Mouse (Mus musculus): ENCODE data around the gene Gm17349. TPM values are rescaled to one million over a fixed set of nuclear protein-coding genes. Genes with fewer than 3 reads are reported as not detected.

The Gm17349 gene
- polyA plus RNA-seq, 1 experiment: not detected

DNA sequence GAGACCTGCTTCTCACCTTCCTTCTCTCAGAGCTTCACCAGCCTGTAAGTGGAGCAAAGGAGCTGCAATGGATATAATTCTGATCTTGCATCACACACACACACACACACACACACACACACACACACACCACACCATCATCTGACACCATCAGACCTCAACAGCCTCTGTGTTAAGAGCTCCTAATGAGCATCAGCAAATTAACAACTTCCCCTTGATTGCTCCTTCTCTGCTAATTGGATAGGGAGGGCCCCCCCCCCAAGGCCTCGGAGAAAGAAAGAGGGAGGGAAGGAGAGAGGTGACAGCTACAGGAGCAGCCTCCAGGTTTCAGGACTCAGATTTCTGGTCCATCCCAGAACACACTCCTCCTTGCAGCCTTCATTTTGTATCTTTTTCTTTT is 35.9 kb downstream of the Gm17349 start:
- whole genome bisulfite sequencing: 0% methylated on average over 1 of the region's 1 CpGs

DNA sequence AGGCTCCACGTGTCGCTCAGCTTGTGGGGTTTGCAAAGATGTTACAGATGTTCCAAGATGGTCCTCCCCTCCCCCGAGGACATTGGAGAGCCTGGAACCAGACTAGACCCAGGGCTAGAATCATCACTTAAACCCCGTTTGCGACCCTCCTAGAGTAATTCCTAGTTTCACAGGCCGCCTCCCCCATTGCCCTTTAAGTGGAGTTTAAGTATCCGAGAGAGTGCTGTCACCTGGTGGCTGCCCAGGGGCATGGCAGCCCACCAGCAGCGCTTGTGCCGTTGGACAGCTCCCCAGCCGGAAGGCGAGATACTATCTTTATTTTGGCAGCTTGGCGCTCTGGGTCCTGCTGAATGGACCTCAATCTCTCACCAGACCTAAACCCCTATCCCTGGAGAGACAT is 36.4 kb downstream of the Gm17349 start:
- WGBS: 4% methylated on average over 12 of the region's 12 CpGs
- DNase-seq (ENCODE audit: low read depth, low spot score): no peak

More for the DNA sequence above, 35.9 kb downstream of the Gm17349 start:
- no peak for DNase-seq (ENCODE audit: low read depth, low spot score)

DNA sequence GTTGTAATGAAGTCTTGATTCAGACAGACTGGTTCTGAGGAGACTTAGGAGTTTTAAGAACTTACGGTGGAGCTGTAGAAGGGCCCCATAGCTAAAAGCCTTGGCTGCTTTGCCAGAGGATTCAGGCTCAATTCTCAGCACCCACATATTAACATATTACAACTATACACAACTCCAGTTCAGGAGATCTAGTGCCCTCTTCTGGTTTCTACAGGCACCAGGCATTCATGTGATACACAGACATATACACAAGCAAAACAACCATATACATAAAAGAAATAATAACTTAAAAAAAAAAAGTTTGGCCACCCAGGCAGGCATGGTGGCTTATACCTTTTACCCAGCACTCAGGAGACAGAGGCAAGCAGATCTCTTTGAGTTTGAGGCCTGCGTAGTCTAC is 37.7 kb downstream of the Gm17349 start:
- 100% methylated on average over 2 of the region's 2 CpGs for WGBS
- DNase-seq (ENCODE audit: low read depth, low spot score): no peak

DNA sequence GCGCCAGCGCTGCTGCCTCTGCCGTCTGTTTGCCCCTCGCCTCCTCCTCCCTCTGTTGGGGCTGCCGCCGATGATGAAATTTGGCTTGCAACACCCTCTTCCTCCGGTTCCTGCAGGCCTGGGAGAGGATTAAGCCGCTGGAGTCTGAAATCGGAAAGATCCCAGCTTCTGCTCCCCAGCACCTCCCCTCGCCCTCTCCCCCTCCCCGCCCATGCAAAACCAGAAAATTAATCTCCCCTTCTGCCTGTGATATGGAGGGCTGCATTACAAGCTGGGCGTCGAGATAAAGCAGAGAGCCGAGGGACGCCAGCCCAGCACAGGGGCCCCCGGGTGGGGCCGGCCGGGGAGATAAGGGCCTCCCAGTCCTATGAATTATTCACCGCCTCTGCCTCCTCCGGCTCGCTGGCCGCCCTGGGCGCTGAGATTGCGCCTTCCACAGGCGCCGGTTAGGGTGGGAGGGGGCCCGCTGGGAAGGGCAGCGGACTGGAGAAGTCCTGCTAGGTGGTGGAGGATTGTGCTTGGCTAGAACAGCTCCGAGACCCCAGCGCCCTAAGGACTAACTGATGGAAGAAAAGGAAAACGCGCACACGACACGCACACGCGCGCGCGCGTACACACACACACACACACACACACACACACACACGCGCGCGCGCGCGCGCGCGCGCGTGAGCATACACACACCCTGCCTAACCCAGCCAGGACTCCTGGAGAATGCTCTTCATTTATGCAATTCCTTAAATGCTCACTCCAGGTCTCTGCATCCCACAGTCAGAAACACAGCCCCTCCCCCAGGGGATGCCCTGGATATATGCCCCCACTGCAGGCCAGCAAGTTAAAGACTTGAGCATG is 40.5 kb downstream of the Gm17349 start:
- DNase-seq (ENCODE audit: low read depth, low spot score): no peak
- WGBS: under 1% methylated on average over 52 of the region's 52 CpGs

DNA sequence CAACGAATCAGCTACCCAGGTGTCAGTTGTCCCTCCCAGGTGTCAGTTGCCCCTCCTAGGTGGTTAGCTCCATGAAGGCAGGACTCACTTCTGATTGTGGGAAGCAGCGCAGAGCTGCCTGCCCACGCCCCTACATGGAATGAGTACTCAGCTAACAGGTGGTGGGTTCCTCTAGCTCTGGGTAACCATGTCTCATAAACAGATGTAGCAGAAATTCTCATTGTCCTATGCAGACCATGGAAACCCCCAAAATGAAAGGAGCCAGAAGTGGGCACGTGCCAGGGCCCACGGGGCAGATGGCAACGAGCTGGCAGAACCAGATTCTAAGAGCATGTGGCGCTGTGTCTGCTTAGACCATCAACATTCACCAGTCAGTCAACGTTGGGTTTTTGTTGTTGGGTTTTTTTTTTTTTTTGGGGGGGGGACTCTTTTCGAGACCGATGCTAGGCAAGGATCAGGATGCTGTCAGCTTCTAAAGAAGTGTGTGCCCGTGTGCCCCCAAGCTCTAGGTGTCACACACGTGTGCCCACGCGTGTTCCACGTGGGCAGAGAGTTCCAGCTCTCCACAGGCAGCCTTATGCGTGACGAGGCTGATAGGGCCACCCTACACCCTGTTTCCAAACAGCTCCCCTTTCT is 41.2 kb downstream of the Gm17349 start:
- DNase-seq (ENCODE audit: low read depth, low spot score): no peak
- 3% methylated on average over 17 of the region's 17 CpGs for WGBS

DNA sequence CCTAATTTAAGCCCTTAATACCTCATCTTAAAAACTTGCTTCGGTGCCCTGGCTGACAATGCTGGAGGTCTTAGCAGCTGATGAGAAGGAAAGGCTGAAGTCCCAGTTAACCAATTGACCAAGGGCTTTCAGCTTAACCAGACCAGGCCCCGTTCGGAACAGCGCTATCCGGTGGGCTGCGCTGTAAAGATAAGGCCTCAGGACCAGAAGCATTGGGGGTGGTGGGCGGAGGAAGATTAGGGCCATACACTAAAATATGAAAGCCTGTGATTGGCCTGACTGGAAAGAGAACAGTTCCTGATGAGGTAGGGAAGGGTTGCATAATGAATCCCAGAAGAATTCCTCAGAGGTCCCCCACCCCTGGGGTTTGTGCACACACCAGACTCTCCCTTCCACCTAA is 42.9 kb downstream of the Gm17349 start:
- no peak for DNase-seq (ENCODE audit: low read depth, low spot score)
- WGBS: 81% methylated on average over 7 of the region's 7 CpGs

DNA sequence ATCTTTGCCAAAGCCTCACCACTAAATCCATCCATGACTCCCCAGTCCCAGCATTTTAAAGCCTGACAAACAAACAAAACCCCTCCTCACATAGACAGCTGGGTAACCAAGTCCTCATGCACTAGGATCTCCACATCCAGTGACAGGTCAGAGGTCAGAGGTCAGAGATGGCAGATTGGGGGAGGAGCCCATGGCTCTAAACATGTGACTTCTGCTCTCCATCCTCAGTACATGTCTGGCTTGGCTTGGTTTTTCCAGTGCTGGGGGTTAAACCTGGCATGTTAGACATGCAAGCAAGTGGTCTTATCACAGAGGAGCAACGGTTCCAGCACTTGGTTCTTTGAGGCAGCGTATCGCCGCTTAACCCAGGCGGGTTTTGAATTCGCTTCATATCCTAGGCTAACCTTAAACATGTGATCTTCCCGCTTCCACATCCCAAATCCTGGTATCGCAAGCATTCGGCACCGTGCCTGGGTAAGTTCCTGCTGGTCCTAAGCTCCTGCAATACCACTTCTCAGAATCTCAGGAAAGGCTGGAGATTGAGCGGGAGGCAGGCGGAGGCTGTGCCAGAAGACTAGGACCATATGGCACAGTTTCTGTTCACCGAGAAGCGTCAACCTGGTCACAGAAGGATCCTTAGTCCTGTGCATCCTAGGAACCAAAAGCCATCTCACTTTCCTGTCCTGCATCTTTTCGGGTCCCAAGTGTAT is 44.0 kb downstream of the Gm17349 start:
- WGBS: 96% methylated on average over 15 of the region's 15 CpGs
- DNase-seq (ENCODE audit: low read depth, low spot score): no peak

DNA sequence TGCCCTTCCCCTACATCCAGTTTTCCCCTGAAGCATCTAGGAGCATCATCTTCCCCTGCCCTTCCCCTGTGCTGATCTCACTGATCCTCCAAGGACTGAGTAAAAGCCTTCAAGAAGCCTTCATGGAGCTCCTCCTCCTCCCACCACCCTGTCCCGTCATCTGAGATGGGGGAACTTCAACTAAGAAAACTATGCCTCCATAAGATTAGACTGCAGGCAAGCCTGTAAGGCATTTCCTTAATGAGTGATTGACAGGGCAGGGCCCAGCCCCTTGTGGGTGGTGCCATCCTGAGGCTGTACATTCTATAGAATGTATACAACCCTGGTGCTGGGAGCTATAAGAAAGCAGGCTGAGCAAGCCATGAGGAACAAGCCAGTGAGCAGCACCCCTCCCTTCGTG is 46.9 kb downstream of the Gm17349 start:
- DNase-seq (ENCODE audit: low read depth, low spot score): no peak
- 60% methylated on average over 2 of the region's 2 CpGs for WGBS

DNA sequence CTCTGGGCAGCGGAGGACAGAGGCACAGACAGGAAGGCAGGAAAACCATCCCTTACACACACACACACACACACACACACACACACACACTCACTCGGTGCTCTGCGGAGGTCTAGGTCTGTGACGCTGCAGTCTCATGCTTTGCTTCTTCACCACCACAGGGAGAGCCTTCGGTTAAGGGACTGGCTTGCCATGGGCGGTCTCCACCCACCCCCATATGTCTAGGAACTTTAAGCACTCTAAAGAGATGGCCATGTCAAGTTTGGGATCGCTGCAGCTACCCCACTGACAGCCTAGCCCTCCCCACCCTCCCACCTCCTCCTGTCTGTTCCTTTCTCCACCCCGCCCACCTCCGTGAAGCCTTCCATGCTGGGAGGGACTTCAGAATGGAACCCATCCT is 49.3 kb downstream of the Gm17349 start:
- no peak for DNase-seq (ENCODE audit: low read depth, low spot score)
- WGBS: 62% methylated on average over 9 of the region's 9 CpGs

DNA sequence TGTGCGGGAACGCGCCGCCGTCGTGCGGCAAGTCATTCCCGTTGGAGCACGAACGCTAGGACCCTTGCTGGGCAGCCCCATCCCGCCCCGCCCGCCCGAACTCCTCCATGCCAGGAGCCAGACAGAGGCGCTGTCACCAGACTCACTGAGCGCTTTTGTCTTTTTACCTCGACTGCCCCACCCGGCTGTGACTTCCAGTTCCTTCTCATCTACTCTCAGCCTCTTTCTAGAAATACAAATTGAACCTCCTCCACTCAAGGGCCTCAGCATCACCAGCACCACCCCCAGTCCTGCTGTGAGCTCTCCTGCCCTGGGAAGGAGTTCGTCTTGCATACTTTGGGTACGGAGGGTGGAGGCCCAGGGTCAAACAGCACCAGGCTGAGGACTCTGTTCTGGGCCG is 51.4 kb downstream of the Gm17349 start:
- 42% methylated on average over 21 of the region's 21 CpGs for WGBS
- no peak for DNase-seq (ENCODE audit: low read depth, low spot score)

DNA sequence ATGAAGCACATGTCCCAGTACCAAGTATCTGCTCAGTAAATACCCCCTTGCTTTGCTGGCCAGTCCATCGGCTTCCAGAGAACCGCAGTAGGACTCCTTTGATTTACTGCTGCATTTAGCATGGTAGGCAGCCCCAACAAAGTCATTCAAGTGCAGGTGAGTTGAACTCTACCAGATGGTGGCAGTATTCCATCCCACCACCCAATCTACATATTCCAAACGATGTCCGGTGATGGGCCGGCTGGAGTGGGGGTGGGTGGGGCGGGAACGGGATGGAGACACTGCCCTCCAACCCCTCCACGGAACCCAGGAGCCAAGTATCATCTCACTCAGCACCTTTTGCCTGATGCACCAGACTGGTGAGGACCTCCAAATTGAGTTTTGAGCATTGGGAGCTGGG is 52.0 kb downstream of the Gm17349 start:
- no peak for DNase-seq (ENCODE audit: low read depth, low spot score)
- WGBS: 36% methylated on average over 8 of the region's 8 CpGs

Other genes with a start within 250 kb of the Gm17349 start
- 1.3 and 1.6 TPM in 2 replicates for gene Nckap5l, start 247.7 kb downstream of the Gm17349 start, polyA plus RNA-seq (2012; rRNA removed)
- 6.7 and 7.0 TPM in 2 replicates for gene Bcdin3d, start 230.8 kb downstream of the Gm17349 start, polyA plus RNA-seq (2012; rRNA removed)
- 0.59 and 0.97 TPM in 2 replicates for gene Faim2, start 177.3 kb downstream of the Gm17349 start, polyA plus RNA-seq (2012; rRNA removed)
- gene Aqp2, start 126.4 kb downstream of the Gm17349 start, polyA plus RNA-seq (2012; rRNA removed): not detected in 2 replicates
- 0.05 TPM in 2 replicates for gene Aqp5, start 114.7 kb downstream of the Gm17349 start, polyA plus RNA-seq (2012; rRNA removed)
- gene Aqp6, start 104.1 kb downstream of the Gm17349 start, polyA plus RNA-seq (2012; rRNA removed): not detected in 2 replicates
- gene Racgap1, start 53.8 kb downstream of the Gm17349 start, polyA plus RNA-seq (2012; rRNA removed): 35.9 and 36.0 TPM in 2 replicates
- 0.61 and 0.74 TPM in 2 replicates for gene Asic1, start 35.1 kb downstream of the Gm17349 start, polyA plus RNA-seq (2012; rRNA removed)
- gene Smarcd1, start 3.4 kb downstream of the Gm17349 start, polyA plus RNA-seq (2012; rRNA removed): 22.3 and 23.9 TPM in 2 replicates
- 116 and 180 TPM in 2 replicates for gene Gpd1, start 12.0 kb upstream of the Gm17349 start, polyA plus RNA-seq (2012; rRNA removed)
- 246 and 278 TPM in 2 replicates for gene Cox14, start 20.1 kb upstream of the Gm17349 start, polyA plus RNA-seq (2012; rRNA removed)
- 13.9 and 15.6 TPM in 2 replicates for gene Cers5, start 67.4 kb upstream of the Gm17349 start, polyA plus RNA-seq (2012; rRNA removed)
- gene Lima1, start 170.0 kb upstream of the Gm17349 start, polyA plus RNA-seq (2012; rRNA removed): 42.8 and 81.9 TPM in 2 replicates